Mouse (Mus musculus) regulatory T cell (primary cell): ENCODE measurements at regions not wholly inside any gene's neighbourhood (a gene's known extent, or its start where the extent isn't known, plus 50 kb on each side); places are given as distances from the start of the nearest gene placed in this dataset.

Experiments used
- in situ Hi-C: fragments of 300-600 bp; cut with MboI, MseI; formaldehyde crosslinking; loops from one replicate; pipeline ENCODE4 v1.15.1; 2025; ENCODE audit warnings: high pct_unique_total_duplicates

DNA sequence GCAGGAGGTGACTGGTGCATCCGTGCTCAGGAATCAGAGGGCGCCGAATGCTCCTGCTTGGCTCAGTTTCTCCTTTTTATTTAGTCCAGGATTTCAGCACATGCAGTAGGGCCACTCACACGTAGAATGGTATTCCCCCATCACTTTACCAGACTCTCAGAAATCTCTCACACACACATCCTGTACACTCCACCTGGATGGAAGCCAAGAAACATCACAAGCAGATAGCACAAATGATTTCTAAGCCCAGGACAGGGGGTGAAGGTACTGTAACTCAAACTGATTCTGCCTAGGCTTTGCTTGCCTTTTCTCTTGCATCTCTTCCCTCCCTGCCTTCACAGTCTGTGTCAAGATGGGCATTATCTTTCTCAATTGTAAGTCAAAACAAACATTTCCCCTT is 301.6 kb downstream of the 1500009L16Rik start:
- in situ Hi-C loops: no loop called here

DNA sequence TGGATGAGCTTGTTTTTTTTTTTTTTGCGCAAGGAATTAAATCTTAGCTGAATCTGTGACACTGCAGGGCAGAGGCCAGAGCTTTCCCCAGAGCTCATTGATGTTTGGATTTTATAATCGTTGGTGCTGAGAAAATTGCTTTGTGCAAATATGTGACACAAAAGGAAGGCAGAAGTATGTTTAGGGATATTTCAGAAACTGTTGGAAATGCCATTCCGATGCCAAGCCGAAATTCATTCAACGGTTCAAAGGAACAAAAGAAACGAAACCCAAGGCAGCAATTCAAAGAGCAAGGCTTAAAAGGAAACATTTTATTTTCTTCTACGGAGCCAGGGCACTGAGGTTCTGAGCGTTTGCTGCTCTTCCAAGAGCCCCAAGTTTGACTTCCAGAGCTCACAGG is 302.2 kb downstream of the 1500009L16Rik start:
- in situ Hi-C loops: no loop called here

DNA sequence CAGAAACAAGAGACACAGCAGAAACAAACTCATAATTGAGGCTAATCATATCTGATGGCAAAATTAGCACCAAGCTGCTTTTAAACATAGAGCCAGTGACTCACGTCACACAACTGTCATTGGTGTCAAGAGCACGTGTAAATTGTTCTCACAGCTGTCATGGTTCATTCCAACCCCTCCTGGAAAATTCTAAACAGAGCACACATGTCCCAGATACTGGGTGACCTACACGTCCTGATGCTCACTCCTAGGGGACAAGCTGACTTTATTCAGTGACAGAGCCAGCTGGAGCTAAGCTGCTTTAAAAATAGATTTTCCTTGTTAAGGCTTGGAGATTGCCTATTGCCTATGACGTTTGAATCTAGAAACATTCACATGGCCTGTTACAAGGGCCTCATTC is 304.1 kb downstream of the 1500009L16Rik start:
- in situ Hi-C loops: no loop called here

DNA sequence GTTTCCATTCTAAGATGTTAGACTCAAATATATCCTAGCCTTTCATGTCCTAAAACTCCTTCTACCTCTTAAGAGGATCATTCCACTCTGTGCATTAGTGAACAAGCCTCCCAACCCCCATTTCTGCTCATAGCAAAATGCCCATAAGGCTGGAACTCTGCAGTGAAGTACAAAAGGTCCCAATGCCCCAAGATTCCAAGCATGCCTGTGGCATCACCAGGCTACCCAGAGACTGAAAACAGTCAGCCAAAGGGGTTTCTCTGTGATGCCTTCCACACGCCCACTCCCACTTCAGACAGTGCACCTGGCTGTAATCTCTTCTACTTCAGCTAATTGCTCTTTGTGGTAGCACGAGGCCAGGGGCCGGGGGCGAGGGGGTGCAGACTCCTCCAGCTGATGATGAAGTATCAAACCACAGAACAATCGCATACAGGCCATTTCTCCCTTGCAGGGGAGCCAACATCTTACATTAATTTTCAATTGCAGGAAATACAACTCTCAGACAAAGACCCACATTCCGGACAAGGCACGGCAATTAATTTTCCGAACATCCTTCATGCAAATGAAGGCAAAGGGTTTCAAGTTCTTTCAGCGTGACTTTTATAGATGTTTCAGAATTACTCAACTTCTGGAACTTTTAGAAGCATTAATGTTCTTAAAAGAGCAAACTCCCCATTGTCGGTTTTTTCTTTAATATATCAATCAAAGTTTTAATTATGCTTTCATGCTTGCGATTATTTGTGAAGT is 313.6 kb downstream of the 1500009L16Rik start:
- in situ Hi-C loops: no loop called here

DNA sequence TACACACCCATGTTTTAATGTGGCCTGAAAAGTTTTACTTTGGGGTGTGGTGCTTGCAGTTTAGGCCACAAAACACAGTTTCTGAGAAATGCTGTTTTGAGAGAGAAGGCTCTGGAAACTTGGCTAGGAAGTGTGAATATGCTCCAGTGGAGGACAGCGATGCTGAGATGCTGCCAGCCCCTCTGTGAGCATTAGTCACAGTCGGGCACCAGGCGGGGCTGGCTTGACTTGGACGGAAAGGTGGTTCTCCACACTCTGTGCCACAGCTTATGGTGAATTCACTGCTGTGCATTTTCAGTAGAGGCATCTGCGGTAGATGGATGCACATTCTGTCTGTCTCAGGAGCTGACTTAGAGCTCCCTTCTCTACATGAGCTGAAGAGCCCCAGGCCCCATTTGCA is 326.0 kb downstream of the 1500009L16Rik start:
- in situ Hi-C loops: no loop called here

DNA sequence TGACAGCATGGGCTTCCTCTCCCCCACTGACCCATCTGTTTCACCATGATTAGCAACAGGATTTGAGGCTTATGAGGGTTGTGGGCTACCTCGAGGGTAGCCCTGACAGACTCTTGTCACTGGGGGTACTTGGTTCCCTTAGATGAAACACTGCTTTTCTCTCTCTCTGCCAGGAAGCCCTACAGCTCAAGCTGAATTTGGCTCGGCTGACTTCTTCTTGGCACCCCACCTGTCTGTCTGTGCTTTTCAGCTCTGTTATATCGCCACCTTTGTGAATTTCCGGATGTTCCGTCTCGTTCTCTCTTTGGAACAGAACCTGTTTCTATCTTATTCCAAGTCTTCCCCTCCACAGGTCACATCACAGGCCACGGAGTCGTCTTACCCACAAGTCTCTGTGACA is 330.0 kb downstream of the 1500009L16Rik start:
- in situ Hi-C loops: no loop called here

DNA sequence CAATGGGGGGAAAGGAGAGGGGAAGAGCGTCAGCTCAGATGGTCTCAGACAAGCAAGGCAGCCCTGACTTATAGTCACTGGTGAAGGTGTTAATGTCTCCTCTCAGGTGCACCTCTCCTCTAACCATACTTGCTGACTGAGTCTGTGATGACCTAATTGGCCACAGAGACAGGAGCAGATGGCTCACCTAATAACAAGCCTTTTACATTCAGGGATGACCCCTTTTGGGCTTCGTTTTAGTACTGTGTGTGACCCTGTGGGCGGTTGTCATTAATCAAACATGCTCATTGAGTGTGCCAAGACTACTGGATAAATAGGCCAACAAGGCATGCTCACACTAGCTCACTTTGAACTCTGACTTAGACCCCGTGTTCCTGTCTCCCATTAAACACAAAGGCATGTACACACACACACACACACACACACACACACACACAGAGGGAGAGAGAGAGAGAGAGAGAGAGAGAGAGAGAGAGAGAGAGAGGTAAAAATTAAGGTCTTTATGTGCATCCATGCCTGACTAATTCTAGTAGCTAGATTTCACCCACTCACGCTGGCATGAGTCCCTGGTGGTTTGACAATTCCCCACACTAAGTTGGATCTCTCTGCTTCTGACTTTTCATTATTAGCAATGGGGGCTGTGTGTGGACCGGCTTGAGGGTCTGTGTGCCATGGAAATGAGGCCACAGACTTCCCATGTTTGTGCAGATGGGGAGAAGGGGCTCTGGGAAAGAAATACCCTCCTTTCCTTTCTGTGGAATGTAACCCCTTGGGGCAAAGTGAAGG is 332.1 kb downstream of the 1500009L16Rik start:
- in situ Hi-C loops: no loop called here

DNA sequence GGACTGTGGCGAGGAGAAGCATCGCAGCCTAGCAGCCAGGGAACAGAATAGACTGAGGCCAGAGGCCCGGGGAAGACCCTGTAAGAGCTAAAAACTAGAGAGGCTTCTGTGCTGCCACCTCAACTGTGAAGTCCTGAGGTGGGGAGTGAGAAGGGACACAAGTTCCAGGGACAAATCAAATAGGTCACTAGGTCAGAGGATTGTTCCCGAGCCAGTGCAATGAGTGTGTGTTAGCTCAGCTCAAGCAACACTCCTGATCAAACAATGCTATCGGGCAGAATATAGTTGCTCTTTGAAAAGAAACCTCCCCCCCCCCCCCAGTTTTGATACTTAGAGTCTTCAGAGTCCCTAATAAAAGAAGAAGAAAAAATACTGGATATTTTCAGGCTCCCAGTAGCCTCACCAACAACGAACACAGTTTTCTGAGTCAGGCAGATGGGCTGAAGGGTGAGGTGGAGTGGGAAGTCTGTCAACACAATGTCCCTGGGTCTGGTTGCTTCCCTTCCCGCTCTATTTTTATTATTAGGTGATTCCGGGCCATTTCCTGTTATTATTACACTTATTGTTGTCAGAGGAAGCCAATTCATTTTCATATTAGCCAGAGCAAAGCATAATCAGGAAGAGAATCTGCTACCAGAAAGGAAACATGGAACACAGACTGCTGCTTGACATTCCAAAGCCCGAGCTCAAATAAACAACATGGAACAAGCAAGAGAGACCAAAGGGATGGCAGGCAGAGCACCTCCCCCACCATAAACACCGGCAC is 332.9 kb downstream of the 1500009L16Rik start:
- in situ Hi-C loops: no loop called here

DNA sequence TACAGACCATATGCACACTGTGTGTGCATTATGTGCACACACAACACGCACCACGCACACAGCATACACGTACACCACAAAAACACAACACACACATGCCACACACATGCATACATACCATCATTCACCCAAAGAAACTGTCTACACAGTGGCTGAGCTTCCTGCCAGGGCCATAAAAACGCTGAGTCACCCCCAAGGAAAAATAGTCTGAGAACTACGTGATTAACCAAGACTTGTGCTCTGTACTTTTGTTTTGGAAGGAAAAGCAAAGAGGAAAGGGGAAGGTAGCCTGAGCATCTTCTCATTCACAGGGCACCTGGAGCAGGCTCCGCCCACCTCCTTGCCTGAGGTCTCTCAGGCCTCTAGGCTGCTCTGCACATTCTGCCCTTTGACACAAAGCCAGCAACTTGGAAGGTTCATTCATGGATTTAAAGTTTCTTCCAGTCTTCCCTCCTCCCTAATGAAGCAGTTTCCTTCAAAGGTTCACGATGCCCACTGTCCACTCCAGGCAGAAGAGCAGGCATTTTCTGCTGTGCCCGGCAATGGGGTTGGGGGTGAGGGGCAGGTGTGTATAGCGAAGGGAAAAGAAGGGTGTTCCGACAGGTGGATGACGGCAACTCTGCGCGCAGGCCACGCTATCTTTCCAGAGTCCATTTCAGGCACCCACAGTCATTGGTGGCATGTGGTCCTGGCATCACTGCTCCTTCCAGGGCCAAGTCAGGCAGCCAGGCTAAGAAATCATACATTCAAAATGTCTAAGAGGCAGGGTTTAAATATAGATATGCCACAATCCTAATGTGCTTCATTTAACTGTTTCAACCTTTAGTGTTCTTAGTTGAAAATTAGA is 333.9 kb downstream of the 1500009L16Rik start:
- in situ Hi-C loops: no loop called here

DNA sequence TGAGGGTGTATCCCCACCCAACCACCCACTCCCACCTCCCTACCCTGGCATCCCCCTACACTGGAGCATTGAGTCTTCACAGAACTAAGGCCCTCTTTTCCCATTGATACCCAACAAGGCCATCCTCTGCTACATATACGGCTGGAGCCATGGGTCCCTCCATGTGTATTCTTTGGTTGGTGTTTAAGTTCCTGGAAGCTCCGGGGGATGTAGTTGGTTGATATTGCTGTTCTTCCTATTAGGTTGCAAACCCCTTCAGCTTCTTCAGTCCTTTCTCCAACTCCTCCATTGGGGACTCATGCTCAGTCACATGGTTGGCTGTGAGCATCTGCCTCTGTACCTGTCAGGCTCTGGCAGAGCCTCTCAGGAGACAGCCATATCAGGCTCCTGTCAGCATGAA is 335.6 kb downstream of the 1500009L16Rik start:
- in situ Hi-C loops: no loop called here

DNA sequence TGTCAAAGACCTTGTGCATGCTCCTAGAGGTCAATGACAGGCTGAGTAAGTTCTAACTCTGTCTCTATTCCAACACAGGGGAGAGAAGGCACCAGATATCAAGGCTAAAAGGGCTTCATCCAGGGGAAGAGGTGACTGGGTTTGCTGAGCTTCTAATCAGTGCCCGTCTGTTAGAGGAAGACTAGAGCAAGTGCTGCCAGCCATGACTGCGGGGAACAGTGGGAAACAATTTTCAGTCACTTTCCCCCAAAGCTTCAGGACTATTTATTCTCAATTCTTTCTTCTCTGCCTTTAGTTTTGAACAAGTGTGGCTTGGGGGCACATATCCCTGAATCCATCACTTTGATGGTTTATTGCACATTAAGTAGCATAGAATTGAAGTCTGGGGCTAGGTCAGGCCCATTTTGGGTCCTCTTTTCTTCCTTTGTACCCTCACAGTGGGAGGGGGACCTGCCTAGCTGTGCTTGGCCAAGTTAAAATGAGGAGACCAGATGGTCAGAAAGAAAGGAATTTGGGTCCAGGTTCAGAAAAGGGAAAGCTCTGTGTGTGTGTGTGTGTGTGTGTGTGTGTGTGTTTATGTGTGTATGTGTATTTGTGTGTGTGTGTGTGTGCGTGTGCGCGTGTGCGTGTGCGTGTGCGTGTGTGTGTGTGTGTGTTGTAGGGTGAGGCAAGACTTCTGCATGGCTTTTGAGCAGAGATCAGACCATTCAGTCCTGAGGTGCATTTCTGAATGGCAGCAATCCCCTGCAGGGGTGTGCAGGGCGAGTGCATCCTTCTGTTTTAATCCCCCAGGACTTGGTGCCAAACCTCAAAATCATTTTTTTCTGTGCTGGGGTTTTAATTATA is 337.2 kb downstream of the 1500009L16Rik start:
- in situ Hi-C loops: no loop called here

DNA sequence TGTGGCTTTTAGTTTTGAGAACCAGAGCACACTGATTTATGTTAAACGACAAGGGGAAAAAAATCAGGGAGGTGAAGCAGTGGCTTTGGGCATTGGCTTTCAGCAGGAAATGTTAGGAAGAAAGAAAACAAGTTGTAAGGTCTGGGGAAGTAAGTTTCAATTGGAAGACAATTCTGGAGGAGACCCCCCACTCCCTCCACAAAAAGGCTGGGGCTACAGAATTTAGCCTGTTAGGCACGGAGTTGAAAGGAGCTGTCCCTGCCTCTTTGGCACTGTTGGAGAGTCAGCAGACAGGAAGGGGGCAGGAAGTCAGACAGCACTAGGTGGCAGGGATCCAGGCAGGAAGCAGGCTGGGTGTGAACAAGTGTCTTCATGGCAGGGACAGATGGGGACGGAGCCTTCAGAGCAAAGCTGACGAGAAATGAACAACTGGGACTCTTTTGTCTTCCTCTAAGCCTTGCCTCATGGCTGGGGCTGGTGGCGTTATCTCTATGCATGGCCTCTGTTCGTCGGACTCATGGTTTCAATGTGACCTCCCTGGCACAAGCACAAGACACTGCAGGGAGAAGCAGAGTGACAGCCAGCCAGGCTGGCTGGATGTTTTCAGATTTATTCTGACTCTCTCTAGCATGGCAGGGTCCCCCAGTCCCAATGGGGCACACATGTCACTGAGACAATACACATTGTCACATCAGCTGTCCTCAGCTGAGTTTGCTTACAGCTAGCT is 338.0 kb downstream of the 1500009L16Rik start:
- in situ Hi-C loops: no loop called here

DNA sequence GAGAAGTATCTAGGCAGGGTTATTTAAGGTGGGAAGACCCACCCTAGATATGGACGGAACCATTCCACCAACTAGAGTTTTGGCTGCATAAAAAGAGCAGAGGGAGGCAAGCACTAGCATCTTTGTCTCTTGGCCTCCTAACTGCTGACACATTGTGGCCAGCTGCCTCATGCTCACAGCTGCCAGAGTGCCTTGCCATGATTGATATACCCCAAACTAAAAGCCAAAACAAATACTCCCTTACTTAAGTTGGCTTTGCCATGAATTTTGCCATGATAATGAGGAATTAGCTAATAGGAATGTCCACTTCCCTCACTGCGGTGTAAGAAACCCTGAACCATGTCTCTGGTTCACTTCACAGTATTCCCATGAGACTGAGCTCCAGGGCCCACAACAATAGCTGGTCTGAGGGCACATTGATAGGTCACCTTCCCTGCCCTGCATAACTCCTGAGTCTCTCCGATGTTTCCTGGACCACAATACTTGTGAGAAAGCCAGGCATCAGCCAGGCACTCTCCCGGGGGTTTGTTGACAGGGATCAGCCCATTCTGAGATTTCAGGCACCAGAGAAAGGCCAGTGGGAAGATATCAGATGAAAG is 344.5 kb downstream of the 1500009L16Rik start:
- in situ Hi-C loops: no loop called here

DNA sequence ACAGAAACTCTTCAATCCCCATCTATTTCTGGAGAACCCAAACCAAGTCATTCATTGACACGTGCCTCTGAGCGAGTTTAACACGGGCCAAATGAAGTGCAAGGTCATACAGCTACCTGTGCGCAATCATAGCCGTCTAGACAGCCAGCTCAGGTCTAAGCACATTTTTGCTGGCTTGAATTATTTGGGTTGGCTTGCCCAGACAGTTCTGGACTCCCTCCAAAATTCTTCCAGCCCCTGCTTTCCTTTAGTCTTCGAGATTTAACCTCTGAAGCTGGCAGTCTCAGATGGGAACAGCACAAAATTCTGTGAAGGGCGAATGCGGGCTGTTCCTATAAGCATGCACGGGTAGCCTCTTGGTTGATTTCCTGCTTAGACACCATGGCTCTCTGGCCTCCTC is 347.1 kb downstream of the 1500009L16Rik start:
- in situ Hi-C loops: no loop called here

DNA sequence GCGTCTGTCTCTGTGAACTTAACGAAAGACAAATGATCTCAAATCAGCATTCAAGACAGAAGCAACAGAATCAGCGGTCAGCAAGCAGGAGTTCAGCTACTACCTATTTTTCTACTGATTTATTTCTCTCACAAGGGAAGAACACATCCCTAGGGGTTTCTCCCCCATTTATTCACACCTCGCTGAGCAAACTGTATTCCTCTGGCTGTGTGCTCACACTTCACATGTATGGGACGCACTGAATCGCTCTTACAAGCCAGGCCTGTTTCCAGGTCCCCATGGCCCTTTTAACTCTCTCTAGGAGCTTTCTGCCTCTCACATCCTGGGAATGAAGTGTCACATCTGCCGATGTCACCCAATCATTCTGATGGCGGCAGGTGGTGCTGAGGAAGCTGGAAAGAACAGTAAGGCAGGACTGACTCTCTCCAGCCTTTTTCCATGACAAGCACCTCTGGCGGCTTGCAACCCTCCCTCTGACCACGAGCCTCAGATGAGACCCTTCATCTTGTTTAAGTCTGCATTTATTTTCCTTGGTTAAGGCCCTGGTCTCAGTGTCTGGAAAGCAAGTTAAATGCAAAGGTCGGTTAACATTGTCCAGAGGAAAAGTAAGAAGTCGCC is 350.3 kb downstream of the 1500009L16Rik start:
- in situ Hi-C loops: no loop called here

DNA sequence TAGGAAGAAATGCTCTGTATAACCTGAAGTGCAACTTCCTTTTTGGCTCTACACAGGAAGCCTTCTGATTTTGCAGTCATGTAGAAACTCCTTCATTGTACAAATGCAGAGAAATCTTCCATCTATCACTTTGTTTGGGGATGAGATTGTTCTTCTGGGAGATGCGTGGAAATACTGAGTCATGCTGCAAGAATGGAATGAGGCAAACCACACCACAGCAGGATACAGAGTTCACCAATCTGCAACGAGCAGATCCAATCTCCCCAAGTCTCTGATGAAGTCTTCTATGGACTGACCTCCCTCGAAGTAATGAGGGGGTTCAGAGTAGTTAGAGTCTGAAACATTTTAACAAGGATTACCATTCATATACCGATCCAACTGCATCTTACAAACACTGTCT is 352.9 kb downstream of the 1500009L16Rik start:
- in situ Hi-C loops: no loop called here

DNA sequence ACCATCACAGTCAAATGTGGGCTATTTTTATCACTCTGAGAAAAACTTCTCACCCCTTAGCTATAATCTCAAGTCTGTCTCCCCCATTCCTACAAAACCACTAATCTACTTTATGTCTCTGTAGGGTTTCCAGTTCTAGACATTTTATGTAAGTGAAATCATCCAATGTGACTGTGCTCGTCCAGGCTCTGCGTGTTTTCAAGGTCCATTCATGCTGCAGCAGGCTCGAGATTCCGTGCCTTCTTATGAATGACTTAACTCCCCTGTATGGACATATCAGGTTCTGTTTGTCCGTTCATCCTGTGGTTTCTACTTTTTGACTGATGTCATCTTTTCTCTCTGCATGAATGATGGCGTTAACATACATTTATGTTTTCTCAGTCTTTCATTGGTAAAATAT is 357.6 kb downstream of the 1500009L16Rik start:
- in situ Hi-C loops: no loop called here

DNA sequence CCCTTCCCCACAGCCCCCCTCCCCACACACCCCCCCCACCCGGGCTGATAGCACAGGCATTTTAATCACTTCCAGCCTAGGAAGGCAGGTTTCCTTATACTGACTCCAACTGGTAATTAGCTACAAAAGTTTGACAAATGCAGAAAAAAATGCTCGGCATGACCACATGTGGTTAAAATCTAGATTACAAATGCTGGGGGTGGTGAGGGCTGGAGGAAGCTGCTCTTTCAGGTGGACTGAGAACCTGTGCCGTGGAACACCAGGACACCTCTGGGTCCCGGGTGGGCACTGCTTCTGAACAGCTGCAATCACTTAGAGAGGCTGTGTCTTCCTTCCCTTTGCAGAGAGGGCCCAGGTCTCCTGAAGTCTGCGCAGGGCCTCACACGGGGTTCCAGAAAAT is 358.7 kb downstream of the Nuak1 start:
- in situ Hi-C loops: no loop called here

DNA sequence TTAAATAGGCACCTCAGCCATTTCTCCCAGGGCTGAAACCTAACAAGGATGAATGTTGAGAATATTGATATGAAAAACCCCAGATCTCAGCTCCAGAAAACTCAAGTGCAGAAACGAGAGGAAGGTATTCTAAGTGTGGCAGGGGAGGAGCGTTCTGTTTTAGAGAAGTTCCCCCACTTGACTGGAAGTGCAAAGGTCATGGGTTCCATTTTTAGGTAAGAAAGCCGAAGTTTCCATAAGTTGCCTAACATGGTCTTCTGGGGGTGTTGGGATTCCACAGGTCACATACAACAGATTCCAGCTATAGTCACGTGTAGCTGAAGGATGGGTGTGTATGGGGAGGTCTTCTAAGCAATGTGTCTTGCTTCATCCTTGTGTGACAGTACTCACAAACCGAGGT is 352.9 kb downstream of the Nuak1 start:
- in situ Hi-C loops: no loop called here
